Mouse (Mus musculus): Measurements from ENCODE around the gene Vsir.

Vsir gene

GRCm38 (mm10) chr10:60346701-60347405 lies at the start of gene Vsir:
Gene Vsir (plus strand): TSS chr10:60346851.
- peak; percentile 70 to 72 for DNase-seq

- no peak for DNase-seq
These were observed 47.0 kb upstream of the Vsir start for GRCm38 (mm10) chr10:60299636-60300035.

DNA sequence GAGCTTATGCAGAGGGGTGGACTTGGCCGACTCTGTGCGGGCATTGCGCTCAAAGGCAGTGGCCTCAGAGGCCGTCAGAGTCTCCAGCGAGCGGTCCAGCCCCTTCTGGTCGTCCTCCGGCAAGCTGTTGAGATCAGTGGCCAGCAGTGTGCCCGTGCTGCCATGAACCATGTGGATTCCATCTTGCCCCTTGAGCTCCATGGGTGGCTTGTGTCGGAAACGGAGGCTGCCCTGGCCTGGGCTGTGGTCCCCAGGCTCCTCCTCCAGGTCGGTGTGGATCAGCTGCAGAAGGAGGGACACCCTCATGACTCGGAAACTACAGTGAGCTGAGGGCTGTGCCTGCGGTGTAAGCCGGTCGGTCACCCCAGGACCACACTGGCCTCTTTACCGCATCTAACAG lies 43.2 kb upstream of the Vsir start:
- DNase-seq, result no peak

- DNase-seq, result peak; percentile 87 to 92
These were observed 41.6 kb upstream of the Vsir start for GRCm38 (mm10) chr10:60304854-60305628.

DNA sequence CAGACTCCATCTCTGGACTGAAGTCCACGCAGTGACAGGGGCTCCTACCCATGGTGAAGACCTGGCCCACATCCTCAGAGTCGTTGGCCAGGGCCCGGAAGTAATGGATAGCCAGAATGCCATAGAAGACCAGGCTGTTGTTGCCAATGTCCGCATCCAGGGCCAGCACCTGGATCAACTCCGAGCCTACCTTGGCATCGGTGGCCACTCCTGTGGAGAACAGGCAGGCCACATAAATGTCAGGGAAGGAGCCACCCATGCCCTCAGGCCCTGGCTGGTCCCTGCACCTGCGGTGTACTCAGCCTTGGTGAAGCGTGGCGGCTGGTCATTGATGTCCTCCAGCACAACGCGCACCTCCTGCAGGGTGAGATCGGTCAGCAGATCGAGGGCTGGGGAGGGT lies 36.0 kb upstream of the Vsir start:
- DNase-seq, result peak; percentile 71 to 81

GRCm38 (mm10) chr10:60313606-60314005 lies 33.0 kb upstream of the Vsir start:
- no peak for DNase-seq

GRCm38 (mm10) chr10:60316166-60316565 lies 30.5 kb upstream of the Vsir start:
- DNase-seq, result no peak

- peak; percentile 44 to 58 for DNase-seq
These were observed 17.5 kb upstream of the Vsir start for GRCm38 (mm10) chr10:60328963-60329650.

- no peak for DNase-seq
These were observed 12.1 kb upstream of the Vsir start for GRCm38 (mm10) chr10:60334583-60334982.

DNA sequence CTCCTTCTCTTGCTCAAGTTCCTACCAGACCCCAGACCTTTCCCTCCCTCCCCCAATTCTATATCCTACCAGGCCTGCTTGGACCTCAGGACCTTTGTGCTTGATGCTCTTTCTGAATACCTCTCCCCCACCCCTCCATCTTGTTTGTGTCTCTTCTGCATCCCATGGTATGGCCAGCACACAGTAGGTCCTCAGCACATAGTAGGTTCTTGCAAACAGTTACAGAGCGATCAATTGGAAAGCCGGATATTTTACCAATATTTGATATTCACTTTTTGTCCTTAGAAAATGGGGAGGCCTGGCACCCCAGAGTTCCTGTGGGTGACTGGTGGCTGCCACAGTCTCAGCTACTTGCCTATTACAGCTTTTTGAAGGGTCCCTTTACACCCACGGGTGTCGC lies 11.6 kb upstream of the Vsir start:
- DNase-seq, result no peak

- DNase-seq, result no peak
These were observed 5.1 kb upstream of the Vsir start for GRCm38 (mm10) chr10:60341528-60341927.

DNA sequence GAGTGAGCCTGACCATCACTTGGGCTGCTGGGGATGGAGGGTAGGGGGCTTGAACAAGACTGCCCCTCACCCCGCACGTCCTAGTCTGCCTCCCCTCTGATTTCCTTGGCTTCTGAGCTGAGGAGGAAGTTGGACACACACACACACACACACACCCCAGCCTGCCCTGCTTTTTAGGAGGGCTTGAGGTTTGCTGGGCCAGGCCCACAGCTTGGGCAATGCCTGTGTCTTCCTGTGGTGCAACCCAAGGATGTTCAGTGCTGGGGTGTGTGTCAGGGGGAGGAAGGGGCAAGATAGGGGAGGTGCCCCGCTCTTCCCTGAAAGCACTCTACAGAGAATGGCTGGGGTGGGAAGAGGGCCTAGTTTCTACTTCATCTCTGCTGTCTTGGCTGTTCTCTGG lies 2.5 kb upstream of the Vsir start:
- DNase-seq, result no peak

DNA sequence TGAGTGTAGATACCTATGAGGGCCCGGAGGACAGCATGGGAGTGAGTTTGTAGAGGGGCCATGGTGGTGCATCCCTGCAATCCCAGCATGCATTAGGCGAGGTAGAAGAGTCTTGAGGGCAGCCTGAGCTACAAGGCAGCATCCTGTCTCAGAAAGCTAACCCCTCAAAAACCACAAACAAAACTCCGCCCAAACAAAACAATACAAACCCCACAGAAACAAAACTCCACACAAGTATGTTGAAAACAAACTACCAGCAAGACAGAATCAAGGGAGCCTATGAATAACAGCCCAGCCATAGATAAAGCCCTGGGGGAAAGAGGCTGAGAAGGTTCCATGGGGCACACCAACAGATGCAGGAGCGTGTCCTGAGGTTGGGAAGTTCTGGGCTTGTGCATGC lies 595 bp upstream of the Vsir start:
- no peak for DNase-seq

- no peak for DNase-seq
These were observed 1.3 kb downstream of the Vsir start for GRCm38 (mm10) chr10:60347768-60348610.

DNA sequence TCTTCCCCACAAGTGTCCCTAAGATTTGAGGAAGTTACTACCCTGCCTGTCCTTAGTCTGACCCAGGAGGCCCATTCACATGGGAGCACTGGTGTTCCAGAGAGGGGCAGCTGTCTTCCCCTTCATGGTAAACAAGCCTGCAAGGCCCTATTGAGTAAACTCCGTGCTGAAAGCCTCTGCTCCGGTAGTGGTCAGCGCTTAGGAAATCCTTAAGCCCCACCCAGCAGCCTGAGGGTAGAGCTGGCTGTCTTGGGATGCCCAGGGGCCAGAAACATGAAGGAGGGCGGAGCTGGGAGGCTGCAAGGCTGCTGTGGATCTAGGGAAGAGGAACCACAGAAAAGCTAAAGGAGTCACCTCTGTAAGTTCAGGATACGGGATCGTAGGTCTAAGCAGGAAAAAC lies 2.4 kb downstream of the Vsir start:
- no peak for DNase-seq

- no peak for DNase-seq
These were observed 3.0 kb downstream of the Vsir start for GRCm38 (mm10) chr10:60349644-60350043.

GRCm38 (mm10) chr10:60350077-60350804 lies 3.6 kb downstream of the Vsir start:
- no peak for DNase-seq

- DNase-seq, result peak; percentile 80 to 81
These were observed 4.1 kb downstream of the Vsir start for GRCm38 (mm10) chr10:60350805-60351167.

DNA sequence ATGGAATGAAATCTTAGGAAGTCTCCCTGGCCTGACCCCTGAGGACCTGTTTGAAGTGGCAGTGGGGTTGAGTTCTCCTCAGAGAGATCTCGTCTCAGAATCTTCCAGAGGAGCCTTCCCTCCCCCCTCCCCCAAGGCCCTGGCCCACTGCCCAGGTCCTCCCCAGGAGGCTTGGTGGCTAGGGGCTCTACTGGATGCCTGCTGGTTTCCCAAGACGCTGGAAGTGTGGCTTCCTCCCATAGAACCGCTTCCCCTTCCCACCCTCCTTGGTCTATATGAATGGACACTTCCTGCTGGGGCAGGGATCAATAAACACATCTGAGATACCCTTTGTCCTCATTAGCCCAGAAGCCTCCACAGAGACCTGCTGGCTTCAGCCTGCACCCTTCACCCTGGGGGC lies 4.6 kb downstream of the Vsir start:
- DNase-seq, result no peak

DNA sequence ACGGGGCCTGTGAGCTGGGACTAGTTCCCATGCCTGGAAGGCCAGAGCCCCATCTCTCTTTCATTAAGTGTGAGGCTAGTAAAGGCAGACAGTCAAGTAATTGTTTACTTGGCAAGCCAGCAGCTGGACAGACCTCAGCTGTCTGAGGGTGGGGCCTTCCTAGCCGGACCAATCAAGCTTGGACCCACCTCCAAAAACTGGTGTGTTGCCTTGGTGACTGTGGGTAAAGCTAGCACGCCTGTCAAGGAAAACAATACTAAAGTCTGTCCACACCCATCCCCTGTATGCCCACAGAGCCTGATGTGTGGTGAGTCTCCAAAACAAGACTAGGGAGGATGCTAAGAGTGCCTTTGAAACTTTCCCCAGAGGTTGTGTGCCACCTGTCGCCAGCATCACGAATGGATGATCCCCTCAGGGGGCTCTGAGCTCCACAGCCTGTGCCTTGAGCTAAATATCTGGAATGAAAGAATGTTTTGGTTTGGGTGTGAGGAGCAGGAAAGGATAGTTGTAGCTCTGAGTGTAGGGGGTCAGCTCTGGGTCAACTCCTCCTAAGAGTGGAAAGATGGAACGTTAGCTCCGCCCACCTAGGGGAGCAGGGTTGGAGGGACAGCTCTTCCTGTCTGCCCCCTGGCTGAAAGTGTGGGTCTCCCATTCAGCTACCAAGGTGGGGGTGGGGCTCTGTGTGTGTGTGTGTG lies 5.3 kb downstream of the Vsir start:
- no peak for DNase-seq

- peak; percentile 31 to 36 for DNase-seq
These were observed 6.8 kb downstream of the Vsir start for GRCm38 (mm10) chr10:60353241-60354002.
